Mouse (Mus musculus): ENCODE measurements around the gene Trappc5. TPM values are rescaled to one million over a fixed set of nuclear protein-coding genes. Genes with fewer than 3 reads are reported as not detected.

Gene Trappc5
- polyA plus RNA-seq, 1 experiment, result 35.8 TPM

- TF ChIP-seq SRF (IDR thresholded peaks at IDR 0.05; ENCODE audit: control insufficient read depth, insufficient read length, low read depth), result no peak
- no peak for TF ChIP-seq MAX (IDR thresholded peaks at IDR 0.05; ENCODE audit: low read depth)
- no peak for TF ChIP-seq MYOD1 (IDR thresholded peaks at IDR 0.05; ENCODE audit: control insufficient read depth in 1 of 3, insufficient read length in 2 of 3, low read depth in 2 of 3)
- Histone ChIP-seq H3ac (ENCODE audit: control insufficient read depth, insufficient read length) (no peak overlapping the region), H3K36me3 (ENCODE audit: control insufficient read depth, insufficient read depth) (no peaks in the 10 kb centered on the region), H3K27me3 (ENCODE audit: control insufficient read depth, insufficient read depth, insufficient read length) (peaks cover 12% of the 10 kb centered on the region), H3K4me3 (no peak overlapping the region), H3K4me2 (ENCODE audit: low read depth) (no peak overlapping the region), H3K79me2 (ENCODE audit: control insufficient read depth, insufficient read depth) (no peaks in the 10 kb centered on the region)
Observed at GRCm38 (mm10) chr8:3656725-3657381, 19.2 kb upstream of the Trappc5 start.

- Histone ChIP-seq H3K27me3 (ENCODE audit: control insufficient read depth, insufficient read depth, insufficient read length) (peaks cover 17% of the 10 kb centered on the region), H3K4me2 (ENCODE audit: low read depth) (no peak overlapping the region), H3K36me3 (ENCODE audit: control insufficient read depth, insufficient read depth) (no peaks in the 10 kb centered on the region), H3K4me3 (no peak overlapping the region), H3ac (ENCODE audit: control insufficient read depth, insufficient read length) (no peak overlapping the region), H3K79me2 (ENCODE audit: control insufficient read depth, insufficient read depth) (no peaks in the 10 kb centered on the region)
- TF ChIP-seq TCF3 (IDR thresholded peaks at IDR 0.05; ENCODE audit: insufficient read length, low read depth), result no peak
- no peak for TF ChIP-seq USF1 (IDR thresholded peaks at IDR 0.05; ENCODE audit: low read depth)
- TF ChIP-seq MAX (IDR thresholded peaks at IDR 0.05; ENCODE audit: low read depth), result no peak
- TF ChIP-seq MYOD1 (IDR thresholded peaks at IDR 0.05; ENCODE audit: control insufficient read depth in 1 of 3, insufficient read length in 2 of 3, low read depth in 2 of 3), result no peak
- TF ChIP-seq POLR2A (IDR thresholded peaks at IDR 0.05; ENCODE audit: insufficient read length, low read depth), result no peak
- no peak for TF ChIP-seq MYOG (IDR thresholded peaks at IDR 0.05; ENCODE audit: control insufficient read depth in 1 of 3, insufficient read depth in 1 of 3, insufficient read length in 2 of 3, low read depth in 2 of 3)
- TF ChIP-seq TCF12 (IDR thresholded peaks at IDR 0.05; ENCODE audit: insufficient read depth, poor library complexity, severe bottlenecking), result no peak
Observed at GRCm38 (mm10) chr8:3660889-3661288, 15.2 kb upstream of the Trappc5 start.

- H3K79me2 ChIP-seq (ENCODE audit: control insufficient read depth, insufficient read depth), result no peaks in the 10 kb centered on the region
- H3K4me3 ChIP-seq, result no peak overlapping the region
- no peak overlapping the region for H3ac ChIP-seq (ENCODE audit: control insufficient read depth, insufficient read length)
- peaks cover 20% of the 10 kb centered on the region for H3K27me3 ChIP-seq (ENCODE audit: control insufficient read depth, insufficient read depth, insufficient read length)
- H3K36me3 ChIP-seq (ENCODE audit: control insufficient read depth, insufficient read depth), result no peaks in the 10 kb centered on the region
- H3K4me2 ChIP-seq (ENCODE audit: low read depth), result no peak overlapping the region
- TF ChIP-seq REST (IDR thresholded peaks at IDR 0.05; ENCODE audit: insufficient read depth, insufficient read length) (no peak), POLR2A (IDR thresholded peaks at IDR 0.05; ENCODE audit: insufficient read length, low read depth) (no peak), MYOG (IDR thresholded peaks at IDR 0.05; ENCODE audit: control insufficient read depth in 1 of 3, insufficient read depth in 1 of 3, insufficient read length in 2 of 3, low read depth in 2 of 3) (no peak), E2F4 (IDR thresholded peaks at IDR 0.05; ENCODE audit: insufficient read depth) (no peak), MAX (IDR thresholded peaks at IDR 0.05; ENCODE audit: low read depth) (no peak), CEBPB (IDR thresholded peaks at IDR 0.05; ENCODE audit: insufficient read depth, poor library complexity, severe bottlenecking) (no peak), TCF3 (IDR thresholded peaks at IDR 0.05; ENCODE audit: insufficient read length, low read depth) (no peak), MYOD1 (IDR thresholded peaks at IDR 0.05; ENCODE audit: control insufficient read depth in 1 of 3, insufficient read length in 2 of 3, low read depth in 2 of 3) (no peak), SRF (IDR thresholded peaks at IDR 0.05; ENCODE audit: control insufficient read depth, insufficient read length, low read depth) (no peak), POLR2AphosphoS2 (IDR thresholded peaks at IDR 0.05; ENCODE audit: insufficient read length, low read depth) (no peak), TCF12 (IDR thresholded peaks at IDR 0.05; ENCODE audit: insufficient read depth, poor library complexity, severe bottlenecking) (no peak)
Observed at GRCm38 (mm10) chr8:3664405-3664804, 11.7 kb upstream of the Trappc5 start.

- H3K79me2 ChIP-seq (ENCODE audit: control insufficient read depth, insufficient read depth), result no peaks in the 10 kb centered on the region
- H3ac ChIP-seq (ENCODE audit: control insufficient read depth, insufficient read length), result no peak within 1 kb of the TSS
- TF ChIP-seq MYOD1 (IDR thresholded peaks at IDR 0.05; ENCODE audit: control insufficient read depth in 1 of 3, insufficient read length in 2 of 3, low read depth in 2 of 3), result no peak
- no peak for TF ChIP-seq SRF (IDR thresholded peaks at IDR 0.05; ENCODE audit: control insufficient read depth, insufficient read length, low read depth)
- no peak for TF ChIP-seq TCF3 (IDR thresholded peaks at IDR 0.05; ENCODE audit: insufficient read length, low read depth)
- TF ChIP-seq MAX (IDR thresholded peaks at IDR 0.05; ENCODE audit: low read depth), result no peak
- TF ChIP-seq POLR2A (IDR thresholded peaks at IDR 0.05; ENCODE audit: insufficient read length, low read depth), result no peak
- TF ChIP-seq MYOG (IDR thresholded peaks at IDR 0.05; ENCODE audit: control insufficient read depth in 1 of 3, insufficient read depth in 1 of 3, insufficient read length in 2 of 3, low read depth in 2 of 3), result no peak
- TF ChIP-seq TCF12 (IDR thresholded peaks at IDR 0.05; ENCODE audit: insufficient read depth, poor library complexity, severe bottlenecking), result no peak
- TF ChIP-seq CEBPB (IDR thresholded peaks at IDR 0.05; ENCODE audit: insufficient read depth, poor library complexity, severe bottlenecking), result no peak
- TF ChIP-seq REST (IDR thresholded peaks at IDR 0.05; ENCODE audit: insufficient read depth, insufficient read length), result no peak
- no peak for TF ChIP-seq USF1 (IDR thresholded peaks at IDR 0.05; ENCODE audit: low read depth)
- no peak for TF ChIP-seq POLR2AphosphoS2 (IDR thresholded peaks at IDR 0.05; ENCODE audit: insufficient read length, low read depth)
- no peak for TF ChIP-seq E2F4 (IDR thresholded peaks at IDR 0.05; ENCODE audit: insufficient read depth)
- H3K36me3 ChIP-seq (ENCODE audit: control insufficient read depth, insufficient read depth), result no peaks in the 10 kb centered on the region
- H3K27me3 ChIP-seq (ENCODE audit: control insufficient read depth, insufficient read depth, insufficient read length), result peaks cover 20% of the 10 kb centered on the region
- H3K4me2 ChIP-seq (ENCODE audit: low read depth), result no peak within 1 kb of the TSS
- H3K4me3 ChIP-seq, result no peak within 1 kb of the TSS
Observed at GRCm38 (mm10) chr8:3665507-3665906, 10.6 kb upstream of the Trappc5 start, which contains the start of gene Mcemp1. Gene Mcemp1, plus strand, starts transcription at chr8:3665754.

GRCm38 (mm10) chr8:3670388-3670787 lies 5.7 kb upstream of the Trappc5 start:
- no peaks in the 10 kb centered on the region for H3K36me3 ChIP-seq (ENCODE audit: control insufficient read depth, insufficient read depth)
- no peak overlapping the region for H3ac ChIP-seq (ENCODE audit: control insufficient read depth, insufficient read length)
- no peaks in the 10 kb centered on the region for H3K79me2 ChIP-seq (ENCODE audit: control insufficient read depth, insufficient read depth)
- TF ChIP-seq POLR2A (IDR thresholded peaks at IDR 0.05; ENCODE audit: insufficient read length, low read depth) (no peak), MAX (IDR thresholded peaks at IDR 0.05; ENCODE audit: low read depth) (no peak), USF1 (IDR thresholded peaks at IDR 0.05; ENCODE audit: low read depth) (no peak), E2F4 (IDR thresholded peaks at IDR 0.05; ENCODE audit: insufficient read depth) (no peak), REST (IDR thresholded peaks at IDR 0.05; ENCODE audit: insufficient read depth, insufficient read length) (no peak), MYOD1 (IDR thresholded peaks at IDR 0.05; ENCODE audit: control insufficient read depth in 1 of 3, insufficient read length in 2 of 3, low read depth in 2 of 3) (no peak), TCF3 (IDR thresholded peaks at IDR 0.05; ENCODE audit: insufficient read length, low read depth) (no peak), SRF (IDR thresholded peaks at IDR 0.05; ENCODE audit: control insufficient read depth, insufficient read length, low read depth) (no peak), TCF12 (IDR thresholded peaks at IDR 0.05; ENCODE audit: insufficient read depth, poor library complexity, severe bottlenecking) (no peak), CEBPB (IDR thresholded peaks at IDR 0.05; ENCODE audit: insufficient read depth, poor library complexity, severe bottlenecking) (no peak), MYOG (IDR thresholded peaks at IDR 0.05; ENCODE audit: control insufficient read depth in 1 of 3, insufficient read depth in 1 of 3, insufficient read length in 2 of 3, low read depth in 2 of 3) (no peak), POLR2AphosphoS2 (IDR thresholded peaks at IDR 0.05; ENCODE audit: insufficient read length, low read depth) (no peak)
- no peak overlapping the region for H3K4me3 ChIP-seq
- no peak overlapping the region for H3K4me2 ChIP-seq (ENCODE audit: low read depth)
- H3K27me3 ChIP-seq (ENCODE audit: control insufficient read depth, insufficient read depth, insufficient read length), result peaks cover 20% of the 10 kb centered on the region
